In genomic region chr5:142650794-142651497, GRCm38 (mm10) we compare ENCODE assay signal across 9 mouse cellular contexts. TPM values are rescaled to one million over a fixed set of nuclear protein-coding genes. Genes with fewer than 3 reads are reported as not detected.
DNase-seq lines count a peak whose midpoint lies in the region; ATAC-seq and TF ChIP-seq lines count a peak whose summit lies in the region.
"Had no signal": no experiment of that assay in that cellular context is flagged by ENCODE, and none has a peak within 500 bp of the region (broad histone marks: within the 10 kb centered on the region; RNA-seq: fewer than 3 reads in every experiment).

No protein-coding gene starts in this region.

- no peaks in the 10 kb centered on the region for H3K9me3 ChIP-seq in heart, embryonic 12.5 days (replicated peaks)
- no peaks in the 10 kb centered on the region for H3K9me3 ChIP-seq in midbrain, embryonic 15.5 days
- H3K9me3 ChIP-seq in limb, embryonic 10.5 days (replicated peaks) = no peaks in the 10 kb centered on the region
- H3K9me3 ChIP-seq: forebrain, embryonic 12.5 days had no signal

- peak; percentile 72 for ATAC-seq in heart, embryonic 12.5 days (ENCODE audit: insufficient number of reproducible peaks, low FRiP score)
- no peak for ATAC-seq in midbrain, embryonic 15.5 days (replicated peaks)

- TF ChIP-seq CTCF in brain, embryonic 14.5 days (IDR thresholded peaks at IDR 0.05; ENCODE audit: borderline replicate concordance, extremely low read depth, insufficient read depth, insufficient read length) = no peak
- no peak for TF ChIP-seq CTCF in thymus, adult 2 months (IDR thresholded peaks at IDR 0.05; ENCODE audit: borderline replicate concordance, control insufficient read depth, extremely low read depth, insufficient read depth, low read length, poor library complexity)

- peaks cover 5% of the 10 kb centered on the region for H3K36me3 ChIP-seq in heart, embryonic 12.5 days
- peaks cover 3% of the 10 kb centered on the region; the same call in 1 of the 2 replicates for H3K36me3 ChIP-seq in midbrain, embryonic 15.5 days (replicated peaks)
- H3K36me3 ChIP-seq in limb, embryonic 10.5 days = peaks cover 40% of the 10 kb centered on the region
- no peaks in the 10 kb centered on the region for H3K36me3 ChIP-seq in thymus, adult 2 months (ENCODE audit: control insufficient read depth, insufficient read depth, low read length)

- WGBS in heart, embryonic 12.5 days = 73% methylated on average over 6 of the region's 6 CpGs
- WGBS in large intestine, adult 2 months = 37% methylated on average over 6 of the region's 6 CpGs
- 66% methylated on average over 6 of the region's 6 CpGs for WGBS in midbrain, embryonic 15.5 days
- 81% methylated on average over 6 of the region's 6 CpGs for WGBS in limb, embryonic 10.5 days
- 94% methylated on average over 6 of the region's 6 CpGs for WGBS in thymus, adult 2 months

- no peak for DNase-seq in heart, adult 18-20 months
- DNase-seq in brain, embryonic 14.5 days (ENCODE audit: low read depth) = peak; percentile 26
- peak; percentile 42 for DNase-seq in large intestine, adult 2 months (ENCODE audit: low read depth, low spot score)
- DNase-seq in limb, embryonic 10.5 days (ENCODE audit: low spot score) = no peak
- no peak for DNase-seq in thymus, adult 2 months
- no peak for DNase-seq in lung, postnatal 25 days (ENCODE audit: low spot score)

- no peak overlapping the region for H3K27ac ChIP-seq in heart, embryonic 12.5 days (ENCODE audit: poor library complexity, severe bottlenecking)
- H3K27ac ChIP-seq in midbrain, embryonic 15.5 days = 0 out of 2 replicates have a peak overlapping the region, but pooled peaks have one; percentile 29
- H3K27ac ChIP-seq in limb, embryonic 10.5 days = no peak overlapping the region
- H3K27ac ChIP-seq in thymus, adult 2 months (ENCODE audit: control insufficient read depth, insufficient read depth, low read length) = no peak overlapping the region
- H3K27ac ChIP-seq: forebrain, embryonic 12.5 days had no signal

- H3K4me3 ChIP-seq in heart, embryonic 12.5 days = no peak overlapping the region
- no peak overlapping the region for H3K4me3 ChIP-seq in midbrain, embryonic 15.5 days
- H3K4me3 ChIP-seq in limb, embryonic 10.5 days = no peak overlapping the region
- no peak overlapping the region for H3K4me3 ChIP-seq in thymus, adult 2 months (ENCODE audit: control insufficient read depth, insufficient read depth, low read length)
- H3K4me3 ChIP-seq: forebrain, embryonic 12.5 days had no signal

- peaks cover 17% of the 10 kb centered on the region for H3K4me1 ChIP-seq in heart, embryonic 12.5 days (replicated peaks)
- H3K4me1 ChIP-seq in midbrain, embryonic 15.5 days = peaks cover 27% of the 10 kb centered on the region
- H3K4me1 ChIP-seq in limb, embryonic 10.5 days = peaks cover 11% of the 10 kb centered on the region
- no peaks in the 10 kb centered on the region for H3K4me1 ChIP-seq in thymus, adult 2 months (replicated peaks; ENCODE audit: control insufficient read depth, insufficient read depth, low read length)

- no peak for TF ChIP-seq POLR2A in brain, embryonic 14.5 days (IDR thresholded peaks at IDR 0.05; ENCODE audit: borderline replicate concordance, extremely low read depth, insufficient read depth, insufficient read length, poor library complexity, severe bottlenecking)
- TF ChIP-seq POLR2A in thymus, adult 2 months (IDR thresholded peaks at IDR 0.05; ENCODE audit: control insufficient read depth, extremely low read depth, insufficient read depth, low read length, poor library complexity) = no peak

- no peaks in the 10 kb centered on the region for H3K27me3 ChIP-seq in heart, embryonic 12.5 days (replicated peaks)
- H3K27me3 ChIP-seq in midbrain, embryonic 15.5 days (replicated peaks) = no peaks in the 10 kb centered on the region
- no peaks in the 10 kb centered on the region for H3K27me3 ChIP-seq in limb, embryonic 10.5 days (ENCODE audit: low read depth, poor library complexity, severe bottlenecking)
- no peaks in the 10 kb centered on the region for H3K27me3 ChIP-seq in thymus, adult 2 months (ENCODE audit: control insufficient read depth, insufficient read depth, low read length)
- H3K27me3 ChIP-seq: forebrain, embryonic 12.5 days had no signal

- H3K9ac ChIP-seq in heart, embryonic 12.5 days = no peak overlapping the region
- H3K9ac ChIP-seq in midbrain, embryonic 15.5 days = no peak overlapping the region
- H3K9ac ChIP-seq: forebrain, embryonic 12.5 days had no signal

- H3K4me2 ChIP-seq in heart, embryonic 12.5 days = no peak overlapping the region
- H3K4me2 ChIP-seq in midbrain, embryonic 15.5 days = no peak overlapping the region
- H3K4me2 ChIP-seq: forebrain, embryonic 12.5 days had no signal

RNA-seq across cellular contexts. Expression of gene Wipi2, which starts 23.4 kb away (rescaled TPM):
- 35.3 and 36.6 TPM in 2 replicates for polyA plus RNA-seq in heart, embryonic 12.5 days (2016; fragmentation: Nextera tagmentation; extraction: Ambion mirVana)
- 10 to 100 TPM; 35.7 to 38.8 TPM for total RNA-seq in heart, adult 18-20 months (2021)
- 51.5 and 51.7 TPM in 2 replicates for polyA plus RNA-seq in brain, embryonic 14.5 days (2012; rRNA removed)
- polyA plus RNA-seq in large intestine, adult 2 months (2012; rRNA removed) = 25.1 and 39.9 TPM in 2 replicates
- polyA plus RNA-seq in midbrain, embryonic 15.5 days (2015; fragmentation: Nextera tagmentation; extraction: Ambion mirVana) = 46.7 and 49.7 TPM in 2 replicates
- 69.4 and 71.6 TPM in 2 replicates for polyA plus RNA-seq in limb, embryonic 10.5 days (2016; fragmentation: Nextera tagmentation; extraction: Ambion mirVana)
- 54.4 and 65.6 TPM in 2 replicates for polyA plus RNA-seq in thymus, adult 2 months (2012; rRNA removed)

RNA-seq across cellular contexts. Expression of gene Slc29a4, which starts 41.4 kb away (rescaled TPM):
- polyA plus RNA-seq in heart, embryonic 12.5 days (2016; fragmentation: Nextera tagmentation; extraction: Ambion mirVana) = 2.0 and 2.1 TPM in 2 replicates
- under 1 TPM; 0.17 to 0.21 TPM for total RNA-seq in heart, adult 18-20 months (2021)
- polyA plus RNA-seq in brain, embryonic 14.5 days (2012; rRNA removed) = 109 and 122 TPM in 2 replicates
- 2.2 and 3.2 TPM in 2 replicates for polyA plus RNA-seq in large intestine, adult 2 months (2012; rRNA removed)
- polyA plus RNA-seq in midbrain, embryonic 15.5 days (2015; fragmentation: Nextera tagmentation; extraction: Ambion mirVana) = 97.2 and 100 TPM in 2 replicates
- 15.5 and 17.5 TPM in 2 replicates for polyA plus RNA-seq in limb, embryonic 10.5 days (2016; fragmentation: Nextera tagmentation; extraction: Ambion mirVana)
- 1.2 and 1.5 TPM in 2 replicates for polyA plus RNA-seq in thymus, adult 2 months (2012; rRNA removed)

RNA-seq across cellular contexts. Expression of gene Mmd2, which starts 42.3 kb away (rescaled TPM):
- 0.18 and 0.32 TPM in 2 replicates for polyA plus RNA-seq in heart, embryonic 12.5 days (2016; fragmentation: Nextera tagmentation; extraction: Ambion mirVana)
- total RNA-seq in heart, adult 18-20 months (2021) = 1 to 10 TPM in 1 of 2 experiments, not detected in 1; 2.1 TPM
- polyA plus RNA-seq in brain, embryonic 14.5 days (2012; rRNA removed) = 25.5 and 29.0 TPM in 2 replicates
- polyA plus RNA-seq in large intestine, adult 2 months (2012; rRNA removed) = 0.27 and 0.50 TPM in 2 replicates
- 40.9 and 47.5 TPM in 2 replicates for polyA plus RNA-seq in midbrain, embryonic 15.5 days (2015; fragmentation: Nextera tagmentation; extraction: Ambion mirVana)
- polyA plus RNA-seq in limb, embryonic 10.5 days (2016; fragmentation: Nextera tagmentation; extraction: Ambion mirVana) = 0.09 and 0.28 TPM in 2 replicates
- 0.20 and 0.54 TPM in 2 replicates for polyA plus RNA-seq in thymus, adult 2 months (2012; rRNA removed)

Comparison
In these comparisons a context has a peak if more than half of its experiments do, and no peak if none do; other contexts are left out.
1. DNase-seq: peak in brain, embryonic 14.5 days (single experiment) and large intestine, adult 2 months (single experiment); none in heart, adult 18-20 months (0 of 2), limb, embryonic 10.5 days (single experiment), thymus, adult 2 months (single experiment) and lung, postnatal 25 days (single experiment).
2. RNA of gene Mmd2, which starts 42.3 kb away (polyA plus RNA-seq): 40.9 to 47.5 TPM in midbrain, embryonic 15.5 days and 25.5 to 29.0 TPM in brain, embryonic 14.5 days; 0.27 to 0.50 TPM in large intestine, adult 2 months, 0.18 to 0.32 TPM in heart, embryonic 12.5 days, 0.09 to 0.28 TPM in limb, embryonic 10.5 days and 0.20 to 0.54 TPM in thymus, adult 2 months; every median in the first group is over 10 times any median in the second.